Mouse (Mus musculus) G1E (cell line): ENCODE measurements around the gene Sf3a1. TPM values are rescaled to one million over a fixed set of nuclear protein-coding genes. Genes with fewer than 3 reads are reported as not detected.

Experiments used
- ATAC-seq: 2 replicates; pipeline ENCODE4 v1.8.0; 2016; ENCODE audit warnings: mild to moderate bottlenecking; ENCODE audit not compliant: insufficient number of reproducible peaks, poor library complexity, low FRiP score, severe bottlenecking; ENCODE audit errors: extremely low read depth
- DNase-seq: peaks from one replicate; pipeline ENCODE4 v3.0.0; 2012; ENCODE audit warnings: low spot score
- H3K27me3 ChIP-seq: 2 replicates; pipeline ENCODE4 v1.6.1; 2012; ENCODE audit warnings: mild to moderate bottlenecking, low read length, inconsistent platforms; ENCODE audit not compliant: insufficient read depth
- H3K36me3 ChIP-seq: replicated peaks from 2 replicates; pipeline ENCODE3; 2012; ENCODE audit warnings: mild to moderate bottlenecking, inconsistent platforms
- H3K4me1 ChIP-seq: 2 replicates; pipeline ENCODE4 v1.6.1; 2012; ENCODE audit warnings: low read depth, low read length, inconsistent platforms, mixed read lengths; ENCODE audit not compliant: insufficient read depth
- H3K4me3 ChIP-seq: 2 replicates; pipeline ENCODE4 v1.5.1; 2012; ENCODE audit warnings: low read depth, mild to moderate bottlenecking, inconsistent platforms, low read length, moderate library complexity, mixed read lengths
- H3K9me3 ChIP-seq: replicated peaks from 2 replicates; pipeline ENCODE4 v1.6.1; 2012; ENCODE audit warnings: inconsistent platforms
- CTCF ChIP-seq: IDR thresholded peaks from 2 replicates; pipeline ENCODE4 v1.5.1; 2012; ENCODE audit warnings: low read depth, low read length, inconsistent platforms, mixed read lengths
- GATA1 ChIP-seq: IDR thresholded peaks from 2 replicates; pipeline ENCODE4 v1.6.1; 2012; ENCODE audit warnings: borderline replicate concordance, low read length, inconsistent platforms, mixed read lengths
- GATA2 ChIP-seq: IDR thresholded peaks from 2 replicates; pipeline ENCODE4 v1.6.1; 2012; ENCODE audit warnings: low read depth, low read length, inconsistent platforms, borderline replicate concordance
- POLR2AphosphoS5 ChIP-seq: IDR thresholded peaks from 2 replicates; pipeline ENCODE4 v1.6.1; 2012; ENCODE audit warnings: low read depth, low read length, inconsistent platforms; ENCODE audit not compliant: insufficient replicate concordance
- TAL1 ChIP-seq: conservative IDR thresholded peaks from 2 replicates; pipeline ENCODE4 v1.6.1; 2012; ENCODE audit warnings: low read depth, low read length, inconsistent platforms, mixed read lengths
- polyA plus RNA-seq: library from polyadenylated mRNA; stranded (reverse); fragments of >175 nt; gene quantifications from 2 replicates; pipeline ENCODE4 v1.2.3, GENCODE M21; 2012
- total RNA-seq, 2 experiments: library from RNA; stranded (forward) in 1 of 2; stranded (reverse) in 1 of 2; fragments of 200-1000 nt in 1 of 2; fragments of >200 nt in 1 of 2; fragmentation: Nextera tagmentation in 1 of 2; gene quantifications; 2 replicates each; pipeline ENCODE4 v1.2.3; 2014 to 2017

Sf3a1 gene
- total and polyA plus RNA-seq, 3 experiments: 39.0 to 174 (median 103) TPM

DNA sequence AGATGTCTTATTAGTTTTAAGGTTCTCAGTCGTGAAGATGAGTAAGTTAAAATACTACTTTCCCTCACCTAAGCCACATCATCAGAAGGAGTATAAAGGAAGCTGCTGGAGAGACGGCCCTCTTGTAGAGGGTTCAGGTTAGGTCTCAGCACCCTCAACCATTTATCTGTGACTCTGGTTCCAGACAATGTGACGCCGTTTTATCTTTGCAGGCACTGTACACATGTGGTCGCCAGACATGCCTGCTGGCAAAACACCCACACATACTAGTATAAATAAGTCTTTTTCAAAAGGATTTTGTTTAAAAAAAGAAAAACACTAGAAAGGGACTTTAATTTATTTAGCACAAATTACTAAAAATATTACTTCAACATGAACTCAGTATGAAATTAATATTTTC lies 4.5 kb upstream of the Sf3a1 start:
- DNase-seq: no peak

DNA sequence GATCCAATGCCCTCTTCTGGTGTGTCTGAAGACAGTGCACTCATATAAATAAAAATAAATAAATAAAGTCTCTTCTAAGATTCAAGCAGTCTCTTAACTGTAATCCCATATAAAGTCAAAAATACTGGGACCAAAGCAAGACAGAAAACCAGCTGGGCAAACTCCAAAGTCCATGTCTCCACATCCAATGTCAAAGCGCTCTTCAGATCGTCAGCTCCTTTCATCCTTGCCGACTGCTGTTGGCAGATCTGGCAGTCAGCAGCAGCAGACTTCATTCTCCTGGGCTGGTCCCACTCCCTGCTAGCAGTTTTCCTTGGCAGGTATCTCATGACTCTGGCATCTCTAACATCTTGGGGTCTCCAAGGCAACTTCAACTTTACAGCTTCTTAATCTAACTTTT lies 1.5 kb upstream of the Sf3a1 start:
- Histone ChIP-seq H3K27me3 (no peaks in the 10 kb centered on the region), H3K4me1 (peaks cover 39% of the 10 kb centered on the region), H3K4me3 (no peak overlapping the region), H3K36me3 (peaks cover 32% of the 10 kb centered on the region), H3K9me3 (peaks cover 4% of the 10 kb centered on the region; the same call in 1 of the 2 replicates)
- DNase-seq (no peak), ATAC-seq (no peak)
- TF ChIP-seq TAL1 (no peak), CTCF (no peak), GATA2 (no peak), GATA1 (no peak), POLR2AphosphoS5 (no peak)

More for the DNA sequence above, 4.5 kb upstream of the Sf3a1 start:
- Histone ChIP-seq H3K27me3 (peaks cover 4% of the 10 kb centered on the region; the same call in 1 of the 2 replicates), H3K4me3 (no peak overlapping the region), H3K4me1 (peaks cover 15% of the 10 kb centered on the region), H3K9me3 (peaks cover 4% of the 10 kb centered on the region; the same call in 1 of the 2 replicates), H3K36me3 (peaks cover 7% of the 10 kb centered on the region)
- TF ChIP-seq GATA1 (no peak), TAL1 (no peak), POLR2AphosphoS5 (no peak), GATA2 (no peak), CTCF (no peak)
- ATAC-seq: no peak

DNA sequence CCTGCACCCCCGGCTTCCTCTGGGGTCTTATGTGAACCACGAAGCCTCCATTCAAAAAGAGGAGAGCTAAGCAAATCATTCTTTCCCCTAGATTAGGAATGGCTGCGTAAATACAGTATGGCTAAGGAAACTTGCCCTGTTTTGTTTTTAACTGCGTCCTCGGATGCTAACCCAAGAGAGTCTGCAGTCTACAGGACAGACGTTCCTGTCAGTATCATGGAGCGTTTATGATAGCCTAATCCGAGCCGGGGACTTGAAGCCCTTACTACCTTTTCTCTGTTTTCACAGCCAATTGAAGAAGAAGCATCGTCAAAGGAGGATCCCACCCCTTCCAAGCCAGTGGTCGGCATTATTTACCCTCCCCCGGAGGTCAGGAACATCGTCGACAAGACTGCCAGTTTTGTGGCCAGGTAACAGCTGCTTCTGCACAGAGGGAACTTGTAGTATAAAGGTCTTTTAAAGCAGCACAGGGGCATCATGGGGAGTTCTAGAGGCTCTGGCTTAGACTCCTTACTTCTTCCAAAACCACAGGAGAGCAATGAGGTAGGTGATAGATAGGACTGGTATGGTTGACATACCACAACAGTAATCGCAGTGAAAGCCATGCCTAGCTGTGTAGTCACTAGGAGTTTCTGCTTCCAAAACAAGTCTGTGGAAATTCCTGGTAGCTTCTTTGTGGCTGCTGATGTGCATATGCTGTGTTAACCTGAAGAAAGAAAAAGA lies 769 bp downstream of the Sf3a1 start:
- TF ChIP-seq POLR2AphosphoS5: no peak
- H3K4me3 ChIP-seq: peak overlapping the region; percentile 97
- peaks cover 55% of the 10 kb centered on the region for H3K36me3 ChIP-seq
- DNase-seq (peak; percentile 15), ATAC-seq (no peak)
- peaks cover 55% of the 10 kb centered on the region for H3K4me1 ChIP-seq
- no peaks in the 10 kb centered on the region for H3K9me3 ChIP-seq
- no peaks in the 10 kb centered on the region for H3K27me3 ChIP-seq

DNA sequence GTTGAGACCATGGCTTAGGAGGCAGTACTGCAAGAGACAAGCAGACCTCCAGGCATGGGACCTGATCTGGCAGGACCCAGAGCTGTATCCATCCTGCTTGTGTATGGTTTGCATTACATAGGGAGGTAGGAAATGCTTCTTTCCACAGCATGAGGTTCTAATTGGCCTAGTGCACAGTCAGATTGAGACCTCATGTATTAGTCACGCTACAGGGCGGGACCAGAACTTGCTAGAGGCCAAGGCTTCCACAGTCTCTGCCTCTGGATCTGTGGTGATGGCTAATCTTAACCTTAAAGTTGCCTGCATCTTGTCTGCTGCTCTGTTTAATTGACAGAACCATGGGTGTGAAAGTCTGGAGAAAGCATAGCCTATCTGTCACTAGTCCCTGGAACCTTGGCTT lies 4.6 kb downstream of the Sf3a1 start:
- TF ChIP-seq TAL1 (no peak), CTCF (no peak), GATA1 (no peak), GATA2 (no peak), POLR2AphosphoS5 (no peak)
- Histone ChIP-seq H3K27me3 (no peaks in the 10 kb centered on the region), H3K9me3 (no peaks in the 10 kb centered on the region), H3K4me3 (no peak overlapping the region), H3K4me1 (peaks cover 70% of the 10 kb centered on the region), H3K36me3 (peaks cover 89% of the 10 kb centered on the region)
- no peak for DNase-seq
- no peak for ATAC-seq

DNA sequence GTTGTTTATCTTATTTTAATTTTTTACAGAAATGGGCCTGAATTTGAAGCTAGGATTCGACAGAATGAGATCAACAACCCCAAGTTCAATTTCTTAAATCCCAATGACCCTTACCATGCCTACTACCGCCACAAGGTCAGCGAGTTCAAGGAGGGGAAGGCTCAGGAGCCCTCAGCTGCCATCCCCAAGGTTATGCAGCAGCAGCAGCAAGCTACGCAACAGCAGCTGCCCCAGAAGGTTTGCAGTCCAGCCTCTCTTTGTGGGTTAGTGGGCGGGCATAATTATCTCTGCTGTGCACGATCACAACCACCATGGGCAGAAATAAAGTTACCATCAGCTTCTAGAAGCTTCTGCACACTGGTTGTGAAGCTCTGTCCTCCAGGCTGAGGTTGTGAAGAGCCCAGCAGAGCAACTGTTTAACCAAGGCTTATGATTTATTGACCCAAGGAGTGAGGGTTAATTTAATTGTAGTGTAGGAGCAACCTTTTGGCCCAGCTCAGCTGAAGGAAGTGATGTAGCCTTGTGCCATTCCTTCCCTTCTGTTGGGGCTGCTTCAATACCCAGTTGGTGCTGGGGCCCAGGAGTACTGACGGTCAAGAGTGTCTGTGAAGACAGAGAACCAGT lies 6.4 kb downstream of the Sf3a1 start:
- H3K4me3 ChIP-seq: no peak overlapping the region
- DNase-seq (no peak), ATAC-seq (no peak)
- peaks cover 100% of the 10 kb centered on the region for H3K36me3 ChIP-seq
- no peak for TF ChIP-seq TAL1
- TF ChIP-seq GATA1: no peak
- TF ChIP-seq GATA2: no peak
- TF ChIP-seq CTCF: no peak
- TF ChIP-seq POLR2AphosphoS5: no peak
- no peaks in the 10 kb centered on the region for H3K9me3 ChIP-seq
- no peaks in the 10 kb centered on the region for H3K27me3 ChIP-seq
- H3K4me1 ChIP-seq: peaks cover 58% of the 10 kb centered on the region

DNA sequence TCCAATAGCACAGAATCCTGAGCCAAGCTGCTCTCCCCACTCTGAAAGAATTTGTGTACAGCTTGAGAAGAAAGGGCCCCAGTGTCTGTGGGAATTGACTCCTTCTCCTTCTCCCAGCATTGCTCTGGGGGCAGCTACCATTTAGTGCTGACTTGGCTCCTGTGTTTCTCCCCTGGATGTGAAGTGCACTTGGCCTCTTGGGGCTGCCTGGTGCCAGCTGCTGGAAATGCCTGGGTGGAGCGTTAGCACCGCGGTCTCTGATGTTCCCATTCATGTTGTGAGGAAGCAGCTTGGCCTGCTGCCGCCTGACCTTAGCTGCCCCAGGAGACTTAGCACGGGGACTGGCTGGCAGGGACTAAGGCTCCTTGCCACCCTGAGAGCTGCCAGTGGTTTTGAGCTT lies 14.4 kb downstream of the Sf3a1 start:
- DNase-seq (no peak), ATAC-seq (no peak)
- TF ChIP-seq POLR2AphosphoS5 (no peak), GATA1 (no peak), CTCF (no peak), GATA2 (no peak), TAL1 (no peak)
- H3K4me1 ChIP-seq: peaks cover 3% of the 10 kb centered on the region; the same call in 1 of the 2 replicates
- no peaks in the 10 kb centered on the region for H3K9me3 ChIP-seq
- no peaks in the 10 kb centered on the region for H3K27me3 ChIP-seq
- no peak overlapping the region for H3K4me3 ChIP-seq
- peaks cover 100% of the 10 kb centered on the region for H3K36me3 ChIP-seq
